In genomic region chr6:72519303-72519702, GRCm38 (mm10) we compare ENCODE assay signal across 10 mouse cellular contexts. TPM values are rescaled to one million over a fixed set of nuclear protein-coding genes. Genes with fewer than 3 reads are reported as not detected.
A peak's percentile ranks its signal among the peaks of the same experiment; 100 is the strongest.
DNase-seq lines count a peak whose midpoint lies in the region; ATAC-seq and TF ChIP-seq lines count a peak whose summit lies in the region.
"Had no signal": no experiment of that assay in that cellular context is flagged by ENCODE, and none has a peak within 500 bp of the region (broad histone marks: within the 10 kb centered on the region; RNA-seq: fewer than 3 reads in every experiment).

No protein-coding gene starts in this region.

- H3K27ac ChIP-seq in kidney, embryonic 16.5 days (ENCODE audit: low read length), result no peak overlapping the region
- H3K27ac ChIP-seq in kidney, adult 2 months (ENCODE audit: insufficient read depth, low read depth, low read length), result no peak overlapping the region
- H3K27ac ChIP-seq in embryonic facial prominence, embryonic 14.5 days (replicated peaks; ENCODE audit: low read depth, low read length), result no peak overlapping the region; the same call in 1 of the 2 replicates
- H3K27ac ChIP-seq in hindbrain, embryonic 13.5 days, result peak overlapping the region; percentile 98
- H3K27ac ChIP-seq in midbrain, embryonic 15.5 days, result peak overlapping the region; percentile 98

- H3K27me3 ChIP-seq in kidney, embryonic 16.5 days (ENCODE audit: insufficient read depth, low read length), result no peaks in the 10 kb centered on the region
- no peaks in the 10 kb centered on the region for H3K27me3 ChIP-seq in kidney, adult 2 months (replicated peaks; ENCODE audit: control insufficient read depth, insufficient read depth, low read length)
- no peaks in the 10 kb centered on the region for H3K27me3 ChIP-seq in embryonic facial prominence, embryonic 14.5 days (replicated peaks; ENCODE audit: control insufficient read depth, insufficient read depth, low read length)
- H3K27me3 ChIP-seq in hindbrain, embryonic 13.5 days, result no peaks in the 10 kb centered on the region
- H3K27me3 ChIP-seq in midbrain, embryonic 15.5 days (replicated peaks), result no peaks in the 10 kb centered on the region

- no peak for DNase-seq in kidney, adult 2 months
- DNase-seq in embryonic facial prominence, embryonic 14.5 days (ENCODE audit: low spot score), result no peak
- no peak for DNase-seq in frontal cortex, postnatal 25 days (ENCODE audit: low spot score in 2 of 2)
- no peak for DNase-seq in ovary, adult 18-20 months (ENCODE audit: low spot score)
- DNase-seq in urinary bladder, postnatal 14 days (ENCODE audit: low spot score), result no peak
- DNase-seq: adrenal gland, postnatal 10 days had no signal

- H3K9ac ChIP-seq in kidney, embryonic 16.5 days (replicated peaks; ENCODE audit: low read length), result no peak overlapping the region
- H3K9ac ChIP-seq in embryonic facial prominence, embryonic 14.5 days (ENCODE audit: low read depth, low read length), result no peak overlapping the region
- H3K9ac ChIP-seq in hindbrain, embryonic 13.5 days, result peak overlapping the region; percentile 58; the same call in 1 of the 2 replicates
- H3K9ac ChIP-seq in midbrain, embryonic 15.5 days, result peak overlapping the region; percentile 39

- peak overlapping the region; percentile 41; the same call in 1 of the 2 replicates for H3K4me2 ChIP-seq in kidney, embryonic 16.5 days (replicated peaks; ENCODE audit: low read depth, low read length)
- peak overlapping the region; percentile 21; the same call in 1 of the 2 replicates for H3K4me2 ChIP-seq in embryonic facial prominence, embryonic 14.5 days (ENCODE audit: low read depth, low read length)
- H3K4me2 ChIP-seq in hindbrain, embryonic 13.5 days, result peak overlapping the region; percentile 47
- peak overlapping the region; percentile 46 for H3K4me2 ChIP-seq in midbrain, embryonic 15.5 days
- H3K4me2 ChIP-seq: liver, embryonic 11.5 days had no signal

- no peak for TF ChIP-seq POLR2A in kidney, adult 2 months (IDR thresholded peaks at IDR 0.05; ENCODE audit: low read depth, low read length)

- no peak for TF ChIP-seq CTCF in kidney, adult 2 months (conservative IDR thresholded peaks at IDR 0.05; ENCODE audit: insufficient read depth, insufficient read length, low read depth, low read length)

- ATAC-seq in kidney, embryonic 16.5 days (ENCODE audit: low FRiP score, low TSS enrichment), result no peak
- no peak for ATAC-seq in embryonic facial prominence, embryonic 14.5 days (ENCODE audit: low read depth)
- peak; percentile 51 for ATAC-seq in hindbrain, embryonic 13.5 days (ENCODE audit: low FRiP score)
- peak; percentile 61 for ATAC-seq in midbrain, embryonic 15.5 days (replicated peaks)

- no peaks in the 10 kb centered on the region for H3K36me3 ChIP-seq in kidney, embryonic 16.5 days (ENCODE audit: insufficient read depth, low read length)
- no peaks in the 10 kb centered on the region for H3K36me3 ChIP-seq in kidney, adult 2 months (ENCODE audit: control insufficient read depth, insufficient read depth, low read length)
- H3K36me3 ChIP-seq in embryonic facial prominence, embryonic 14.5 days (ENCODE audit: control insufficient read depth, insufficient read depth, low read length), result no peaks in the 10 kb centered on the region
- no peaks in the 10 kb centered on the region for H3K36me3 ChIP-seq in hindbrain, embryonic 13.5 days
- no peaks in the 10 kb centered on the region for H3K36me3 ChIP-seq in midbrain, embryonic 15.5 days (replicated peaks)

- 37% methylated on average over 8 of the region's 8 CpGs for WGBS in kidney, embryonic 16.5 days
- WGBS in kidney, adult 2 months, result 74% methylated on average over 8 of the region's 8 CpGs
- 33% methylated on average over 8 of the region's 8 CpGs for WGBS in embryonic facial prominence, embryonic 14.5 days
- 14% methylated on average over 8 of the region's 8 CpGs for WGBS in hindbrain, embryonic 13.5 days
- 12% methylated on average over 8 of the region's 8 CpGs for WGBS in midbrain, embryonic 15.5 days

- H3K4me1 ChIP-seq in kidney, embryonic 16.5 days (ENCODE audit: insufficient read depth, low read length), result peaks cover 18% of the 10 kb centered on the region
- no peaks in the 10 kb centered on the region for H3K4me1 ChIP-seq in kidney, adult 2 months (ENCODE audit: control insufficient read depth, insufficient read depth, low read length)
- peaks cover 10% of the 10 kb centered on the region for H3K4me1 ChIP-seq in embryonic facial prominence, embryonic 14.5 days (ENCODE audit: control insufficient read depth, insufficient read depth, low read length)
- peaks cover 42% of the 10 kb centered on the region for H3K4me1 ChIP-seq in hindbrain, embryonic 13.5 days (replicated peaks)
- H3K4me1 ChIP-seq in midbrain, embryonic 15.5 days, result peaks cover 33% of the 10 kb centered on the region

- H3K4me3 ChIP-seq in kidney, embryonic 16.5 days (ENCODE audit: low read length), result no peak overlapping the region
- H3K4me3 ChIP-seq in kidney, adult 2 months (ENCODE audit: insufficient read depth, low read depth, low read length), result no peak overlapping the region
- no peak overlapping the region for H3K4me3 ChIP-seq in embryonic facial prominence, embryonic 14.5 days (ENCODE audit: low read depth, low read length)
- H3K4me3 ChIP-seq in hindbrain, embryonic 13.5 days, result no peak overlapping the region; the same call in 1 of the 2 replicates
- peak overlapping the region; percentile 16; the same call in 1 of the 2 replicates for H3K4me3 ChIP-seq in midbrain, embryonic 15.5 days

- H3K9me3 ChIP-seq in kidney, embryonic 16.5 days (ENCODE audit: low read length), result no peaks in the 10 kb centered on the region
- no peaks in the 10 kb centered on the region for H3K9me3 ChIP-seq in embryonic facial prominence, embryonic 14.5 days (ENCODE audit: control insufficient read depth, low read length)
- no peaks in the 10 kb centered on the region for H3K9me3 ChIP-seq in hindbrain, embryonic 13.5 days
- no peaks in the 10 kb centered on the region for H3K9me3 ChIP-seq in midbrain, embryonic 15.5 days

RNA-seq across cellular contexts. Expression of gene Sh2d6, which starts 2.2 kb away (rescaled TPM):
- polyA plus RNA-seq in kidney, embryonic 16.5 days (2015; fragmentation: Nextera tagmentation; extraction: Ambion mirVana), result 0.17 TPM in 1 of 2 replicates, not detected in the other
- 0.09 and 0.12 TPM in 2 replicates for polyA plus RNA-seq in kidney, adult 2 months (2012; rRNA removed)
- polyA plus RNA-seq in embryonic facial prominence, embryonic 14.5 days (2014; fragmentation: Nextera tagmentation; extraction: Ambion mirVana), result not detected in 2 replicates
- polyA plus RNA-seq in hindbrain, embryonic 13.5 days (2015; fragmentation: Nextera tagmentation; extraction: Ambion mirVana), result 0.41 and 1.0 TPM in 2 replicates
- polyA plus RNA-seq in midbrain, embryonic 15.5 days (2015; fragmentation: Nextera tagmentation; extraction: Ambion mirVana), result 0.65 and 0.91 TPM in 2 replicates
- polyA plus RNA-seq: liver, embryonic 11.5 days had no signal

RNA-seq across cellular contexts. Expression of gene Capg, which starts 24.9 kb away (rescaled TPM):
- polyA plus RNA-seq in kidney, embryonic 16.5 days (2015; fragmentation: Nextera tagmentation; extraction: Ambion mirVana), result 83.1 and 94.3 TPM in 2 replicates
- polyA plus RNA-seq in kidney, adult 2 months (2012; rRNA removed), result 64.3 and 70.9 TPM in 2 replicates
- 70.8 and 75.9 TPM in 2 replicates for polyA plus RNA-seq in embryonic facial prominence, embryonic 14.5 days (2014; fragmentation: Nextera tagmentation; extraction: Ambion mirVana)
- polyA plus RNA-seq in hindbrain, embryonic 13.5 days (2015; fragmentation: Nextera tagmentation; extraction: Ambion mirVana), result 9.2 and 10.2 TPM in 2 replicates
- 5.8 and 7.8 TPM in 2 replicates for polyA plus RNA-seq in midbrain, embryonic 15.5 days (2015; fragmentation: Nextera tagmentation; extraction: Ambion mirVana)

Comparison
In these comparisons a context has a peak if more than half of its experiments do, and no peak if none do; other contexts are left out.
1. ATAC-seq: peak in hindbrain, embryonic 13.5 days (single experiment) and midbrain, embryonic 15.5 days (single experiment); none in kidney, embryonic 16.5 days (single experiment) and embryonic facial prominence, embryonic 14.5 days (single experiment).
2. H3K27ac ChIP-seq: peak in hindbrain, embryonic 13.5 days (single experiment) and midbrain, embryonic 15.5 days (single experiment); none in kidney, embryonic 16.5 days (single experiment), kidney, adult 2 months (single experiment) and embryonic facial prominence, embryonic 14.5 days (single experiment).
3. H3K9ac ChIP-seq: peak in hindbrain, embryonic 13.5 days (single experiment) and midbrain, embryonic 15.5 days (single experiment); none in kidney, embryonic 16.5 days (single experiment) and embryonic facial prominence, embryonic 14.5 days (single experiment).
4. Peak in every context shown above with its lines, with median percentiles within 50 percentile points of each other: H3K4me2 ChIP-seq.